11 mouse cellular contexts compared by ENCODE assay signal in the genomic region with DNA sequence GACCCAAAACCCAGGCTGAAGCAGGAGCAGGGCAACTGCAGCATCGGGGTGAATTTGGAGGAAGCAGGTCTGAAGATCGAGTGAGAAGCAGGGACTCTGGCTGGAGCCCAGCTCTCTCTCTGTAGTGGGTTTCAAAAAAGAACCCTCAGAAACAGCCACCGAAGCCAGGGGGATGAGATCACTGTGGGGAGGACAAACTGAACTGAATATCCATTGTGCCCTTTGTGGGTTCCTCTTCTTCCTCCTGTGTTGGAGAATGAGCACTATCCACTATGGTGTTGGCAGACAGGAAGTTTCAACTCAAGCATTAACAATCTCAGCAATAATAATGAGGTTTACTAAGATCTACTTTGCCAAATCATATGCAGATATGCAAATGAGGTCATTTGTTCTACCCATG. TPM values are rescaled to one million over a fixed set of nuclear protein-coding genes. Genes with fewer than 3 reads are reported as not detected.
DNase-seq lines count a peak whose midpoint lies in the region; ATAC-seq and TF ChIP-seq lines count a peak whose summit lies in the region.
"Had no signal": no experiment of that assay in that cellular context is flagged by ENCODE, and none has a peak within 500 bp of the region (broad histone marks: within the 10 kb centered on the region; RNA-seq: fewer than 3 reads in every experiment).

No protein-coding gene starts in this region.

- 45% methylated on average over 3 of the region's 3 CpGs for WGBS in forebrain, embryonic 11.5 days
- 53% methylated on average over 3 of the region's 3 CpGs for WGBS in midbrain, embryonic 10.5 days

- TF ChIP-seq CTCF in C2C12 (IDR thresholded peaks at IDR 0.05; ENCODE audit: control insufficient read depth, insufficient read depth, insufficient read length): no peak

- no peak for ATAC-seq in forebrain, embryonic 11.5 days (replicated peaks; ENCODE audit: low FRiP score)

- H3K27ac ChIP-seq in forebrain, embryonic 11.5 days (ENCODE audit: low read depth, low read length): no peak overlapping the region
- 0 out of 2 replicates have a peak overlapping the region, but pooled peaks have one; percentile 10 for H3K27ac ChIP-seq in midbrain, embryonic 10.5 days (replicated peaks)
- H3K27ac ChIP-seq: lung, embryonic 15.5 days had no signal

- peak overlapping the region; percentile 70 for H3ac ChIP-seq in C2C12 (ENCODE audit: control insufficient read depth, insufficient read length, low read depth)

- H3K79me3 ChIP-seq in C2C12 (ENCODE audit: low read depth): peaks cover 48% of the 10 kb centered on the region

- H3K4me2 ChIP-seq in forebrain, embryonic 11.5 days (ENCODE audit: low read depth, low read length, severe bottlenecking): peak overlapping the region; percentile 1; the same call in 1 of the 2 replicates
- H3K4me2 ChIP-seq: lung, embryonic 15.5 days had no signal

- H3K4me1 ChIP-seq in forebrain, embryonic 11.5 days (replicated peaks; ENCODE audit: control insufficient read depth, insufficient read depth, low read length): peaks cover 10% of the 10 kb centered on the region; the same call in 1 of the 2 replicates
- peaks cover 52% of the 10 kb centered on the region for H3K4me1 ChIP-seq in midbrain, embryonic 10.5 days

- H3K4me3 ChIP-seq in C2C12 (ENCODE audit: insufficient read depth, poor library complexity, severe bottlenecking): no peak overlapping the region
- H3K4me3 ChIP-seq in forebrain, embryonic 11.5 days (ENCODE audit: low read depth, low read length): no peak overlapping the region
- peak overlapping the region; percentile 39; the same call in 1 of the 2 replicates for H3K4me3 ChIP-seq in midbrain, embryonic 10.5 days
- H3K4me3 ChIP-seq: lung, embryonic 15.5 days had no signal

- no peak overlapping the region for H3K9ac ChIP-seq in forebrain, embryonic 11.5 days (ENCODE audit: low read length)
- H3K9ac ChIP-seq: lung, embryonic 15.5 days had no signal

- peaks cover 84% of the 10 kb centered on the region for H3K79me2 ChIP-seq in C2C12 (ENCODE audit: control insufficient read depth, insufficient read depth)

- no peaks in the 10 kb centered on the region for H3K9me3 ChIP-seq in forebrain, embryonic 11.5 days (ENCODE audit: control insufficient read depth, low read length)
- H3K9me3 ChIP-seq in midbrain, embryonic 10.5 days (replicated peaks): peaks cover 8% of the 10 kb centered on the region
- H3K9me3 ChIP-seq: lung, embryonic 15.5 days had no signal

- DNase-seq in cerebellum, postnatal 14 days: peak; percentile 31
- DNase-seq in cerebellum, adult 11-12 months: no peak
- DNase-seq in forebrain, embryonic 11.5 days (ENCODE audit: low spot score): no peak
- DNase-seq in midbrain, embryonic 10.5 days (ENCODE audit: low spot score): no peak
- no peak for DNase-seq in thymus, adult 18-20 months
- no peak for DNase-seq in spleen, postnatal 4 days (ENCODE audit: low spot score in 2 of 2)
- DNase-seq in kidney, postnatal 36 days: no peak
- DNase-seq: cerebellum, adult 8-10 months; gastrocnemius, postnatal 14 days had no signal

- no peaks in the 10 kb centered on the region for H3K27me3 ChIP-seq in C2C12 (ENCODE audit: control insufficient read depth, insufficient read depth, insufficient read length)
- H3K27me3 ChIP-seq in forebrain, embryonic 11.5 days (ENCODE audit: control insufficient read depth, insufficient read depth, low read length): no peaks in the 10 kb centered on the region
- no peaks in the 10 kb centered on the region for H3K27me3 ChIP-seq in midbrain, embryonic 10.5 days (ENCODE audit: low read depth, poor library complexity, severe bottlenecking)
- H3K27me3 ChIP-seq: lung, embryonic 15.5 days had no signal

- no peaks in the 10 kb centered on the region for H3K36me3 ChIP-seq in C2C12 (ENCODE audit: control insufficient read depth, insufficient read depth)
- H3K36me3 ChIP-seq in forebrain, embryonic 11.5 days (ENCODE audit: control insufficient read depth, insufficient read depth, low read length): no peaks in the 10 kb centered on the region; the same call in 1 of the 2 replicates
- peaks cover 49% of the 10 kb centered on the region for H3K36me3 ChIP-seq in midbrain, embryonic 10.5 days

TF ChIP-seq in C2C12, 6 proteins besides CTCF, POLR2A, EP300 and RAD21:
- TF ChIP-seq MAX (IDR thresholded peaks at IDR 0.05): no peak
- no peak for TF ChIP-seq FOSL1 (IDR thresholded peaks at IDR 0.05; ENCODE audit: insufficient read depth, low read length, poor library complexity, severe bottlenecking)
- TF ChIP-seq MYOD1 (IDR thresholded peaks at IDR 0.05; ENCODE audit: control insufficient read depth, insufficient read length, low read depth): no peak
- no peak for TF ChIP-seq USF1 (IDR thresholded peaks at IDR 0.05; ENCODE audit: low read depth)
- TF ChIP-seq CEBPB (IDR thresholded peaks at IDR 0.05; ENCODE audit: low read depth): no peak
- TF ChIP-seq MYOG (IDR thresholded peaks at IDR 0.05; ENCODE audit: control insufficient read depth, extremely low read depth, insufficient read length): no peak

RNA-seq across cellular contexts. Expression of a gene that starts 7.1 kb away (rescaled TPM):
- polyA plus RNA-seq in C2C12 (2012; fragmentation: generic; extraction: Trizol): 17.4 TPM
- polyA plus RNA-seq in forebrain, embryonic 11.5 days (2014; fragmentation: Nextera tagmentation; extraction: Ambion mirVana): 31.2 and 32.3 TPM in 2 replicates
- polyA plus RNA-seq in midbrain, embryonic 10.5 days (2016; fragmentation: Nextera tagmentation; extraction: Ambion mirVana): 19.9 and 28.5 TPM in 2 replicates

RNA-seq across cellular contexts. Expression of a gene that starts 54.7 kb away (rescaled TPM):
- 5.9 TPM for polyA plus RNA-seq in C2C12 (2012; fragmentation: generic; extraction: Trizol)
- 19.7 and 22.0 TPM in 2 replicates for polyA plus RNA-seq in forebrain, embryonic 11.5 days (2014; fragmentation: Nextera tagmentation; extraction: Ambion mirVana)
- 14.0 and 15.6 TPM in 2 replicates for polyA plus RNA-seq in midbrain, embryonic 10.5 days (2016; fragmentation: Nextera tagmentation; extraction: Ambion mirVana)

Comparison
In these comparisons a context has a peak if more than half of its experiments do, and no peak if none do; other contexts are left out.
1. DNase-seq: peak in cerebellum, postnatal 14 days (2 of 2); none in cerebellum, adult 11-12 months (single experiment), forebrain, embryonic 11.5 days (single experiment), midbrain, embryonic 10.5 days (single experiment), thymus, adult 18-20 months (0 of 2), spleen, postnatal 4 days (0 of 2) and kidney, postnatal 36 days (0 of 2).